Comparison of ENCODE assay signal across 8 mouse cellular contexts in the genomic region with DNA sequence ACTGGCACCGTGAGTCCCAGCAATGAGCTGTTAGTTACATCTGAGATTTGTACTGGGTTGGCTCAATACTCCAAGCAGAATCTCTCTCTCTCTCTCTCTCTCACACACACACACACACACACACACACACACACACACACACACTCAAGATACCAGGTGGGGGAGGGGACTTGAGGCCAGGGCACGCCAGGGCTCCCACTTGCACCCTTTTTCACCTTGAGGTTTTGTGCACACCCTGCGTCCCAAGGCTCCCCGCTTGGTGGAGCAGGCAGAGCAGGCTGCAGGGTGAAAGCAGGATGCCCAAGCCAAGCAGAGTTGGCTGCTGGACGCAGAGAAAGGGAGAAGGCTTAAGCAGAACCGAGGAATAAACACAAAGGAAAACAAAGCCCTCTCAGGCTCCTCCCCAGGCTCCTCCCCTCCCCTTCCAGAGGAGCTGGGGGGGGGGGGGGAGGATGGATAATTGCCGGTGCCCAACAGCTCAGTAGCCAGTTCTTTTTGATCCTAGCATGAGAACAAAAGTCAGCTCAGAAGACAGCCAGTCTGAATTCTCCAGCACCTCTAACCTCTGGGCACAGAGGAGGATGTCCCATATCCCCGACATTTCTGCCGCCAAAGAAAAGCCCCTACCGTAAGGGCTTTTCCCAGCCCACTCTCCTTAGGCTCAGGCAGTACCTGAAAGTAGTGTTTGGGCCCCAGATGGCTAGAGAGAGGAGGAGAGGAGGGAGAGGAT. TPM values are rescaled to one million over a fixed set of nuclear protein-coding genes. Genes with fewer than 3 reads are reported as not detected.
A peak's percentile ranks its signal among the peaks of the same experiment; 100 is the strongest.
DNase-seq lines count a peak whose midpoint lies in the region; ATAC-seq and TF ChIP-seq lines count a peak whose summit lies in the region.

No protein-coding gene starts in this region.

- peak overlapping the region; percentile 24; the same call in 1 of the 2 replicates for H3K27ac ChIP-seq in heart, embryonic 11.5 days (ENCODE audit: low read depth, low read length)
- H3K27ac ChIP-seq in hindbrain, embryonic 11.5 days (ENCODE audit: low read depth, low read length) = peak overlapping the region; percentile 93
- no peak overlapping the region for H3K27ac ChIP-seq in liver, embryonic 14.5 days
- H3K27ac ChIP-seq in neural tube, embryonic 14.5 days (ENCODE audit: low read depth, low read length) = peak overlapping the region; percentile 95

- no peak for DNase-seq in heart, postnatal 36 days
- peak; percentile 90 for DNase-seq in brain, embryonic 14.5 days (ENCODE audit: low read depth)
- DNase-seq in hindbrain, embryonic 11.5 days (ENCODE audit: low spot score) = peak; percentile 76
- no peak for DNase-seq in liver, embryonic 14.5 days (ENCODE audit: low read depth in 3 of 3, low spot score in 3 of 3)
- no peak for DNase-seq in frontal cortex, postnatal 36 days (ENCODE audit: low spot score in 2 of 2)
- no peak for DNase-seq in gastrocnemius, postnatal 36 days

- intact Hi-C loops in heart, postnatal 36 days (cut with DNase I) = no loop called here
- intact Hi-C loops in gastrocnemius, postnatal 36 days (cut with DNase I) = no loop called here

- no peaks in the 10 kb centered on the region; the same call in 1 of the 2 replicates for H3K36me3 ChIP-seq in heart, embryonic 11.5 days (ENCODE audit: control insufficient read depth, insufficient read depth, low read length)
- H3K36me3 ChIP-seq in hindbrain, embryonic 11.5 days (ENCODE audit: control insufficient read depth, insufficient read depth, low read length) = no peaks in the 10 kb centered on the region
- no peaks in the 10 kb centered on the region for H3K36me3 ChIP-seq in liver, embryonic 14.5 days (replicated peaks; ENCODE audit: control insufficient read depth, insufficient read depth, low read depth)
- H3K36me3 ChIP-seq in neural tube, embryonic 14.5 days (ENCODE audit: control insufficient read depth, insufficient read depth, low read length) = no peaks in the 10 kb centered on the region

- 4% methylated on average over 10 of the region's 10 CpGs for WGBS in heart, embryonic 11.5 days (ENCODE audit: insufficient replicate concordance)
- WGBS in hindbrain, embryonic 11.5 days = 4% methylated on average over 10 of the region's 10 CpGs
- whole genome bisulfite sequencing in liver, embryonic 14.5 days (ENCODE audit: insufficient replicate concordance) = 20% methylated on average over 10 of the region's 10 CpGs
- 0% methylated on average over 10 of the region's 10 CpGs for WGBS in neural tube, embryonic 14.5 days

- peak overlapping the region; percentile 65 for H3K9ac ChIP-seq in heart, embryonic 11.5 days (ENCODE audit: low read depth, low read length)
- peak overlapping the region; percentile 83 for H3K9ac ChIP-seq in hindbrain, embryonic 11.5 days (ENCODE audit: low read depth, low read length)
- peak overlapping the region; percentile 13; the same call in 1 of the 2 replicates for H3K9ac ChIP-seq in liver, embryonic 14.5 days (replicated peaks)
- peak overlapping the region; percentile 65 for H3K9ac ChIP-seq in neural tube, embryonic 14.5 days (replicated peaks; ENCODE audit: low read depth, low read length)

- 0 out of 2 replicates have a peak, but pooled peaks have one; percentile 12 for ATAC-seq in heart, embryonic 11.5 days (replicated peaks; ENCODE audit: insufficient number of reproducible peaks, low FRiP score, low TSS enrichment)
- peak; percentile 84 for ATAC-seq in hindbrain, embryonic 11.5 days (ENCODE audit: low FRiP score)
- 0 out of 2 replicates have a peak, but pooled peaks have one; percentile 17 for ATAC-seq in liver, embryonic 14.5 days (ENCODE audit: insufficient read depth)
- ATAC-seq in neural tube, embryonic 14.5 days (ENCODE audit: low read depth) = peak; percentile 81

- no peaks in the 10 kb centered on the region for H3K27me3 ChIP-seq in heart, embryonic 11.5 days (ENCODE audit: control insufficient read depth, insufficient read depth, low read length)
- no peaks in the 10 kb centered on the region for H3K27me3 ChIP-seq in hindbrain, embryonic 11.5 days (ENCODE audit: control insufficient read depth, insufficient read depth, low read length)
- H3K27me3 ChIP-seq in liver, embryonic 14.5 days (ENCODE audit: control insufficient read depth, insufficient read depth, low read length) = no peaks in the 10 kb centered on the region
- no peaks in the 10 kb centered on the region for H3K27me3 ChIP-seq in neural tube, embryonic 14.5 days (ENCODE audit: control insufficient read depth, insufficient read depth, low read length)

- H3K4me2 ChIP-seq in heart, embryonic 11.5 days = peak overlapping the region; percentile 50
- peak overlapping the region; percentile 39 for H3K4me2 ChIP-seq in hindbrain, embryonic 11.5 days (replicated peaks; ENCODE audit: low read depth, low read length)
- peak overlapping the region; percentile 39 for H3K4me2 ChIP-seq in liver, embryonic 14.5 days (ENCODE audit: low read depth)
- H3K4me2 ChIP-seq in neural tube, embryonic 14.5 days (ENCODE audit: low read depth, low read length) = peak overlapping the region; percentile 49

- no peak for TF ChIP-seq EP300 in liver, embryonic 14.5 days (IDR thresholded peaks at IDR 0.05; ENCODE audit: low read depth)

- no peak for TF ChIP-seq CTCF in brain, embryonic 14.5 days (IDR thresholded peaks at IDR 0.05; ENCODE audit: borderline replicate concordance, extremely low read depth, insufficient read depth, insufficient read length)
- TF ChIP-seq CTCF in liver, embryonic 14.5 days (IDR thresholded peaks at IDR 0.05; ENCODE audit: low read depth) = no peak

- H3K4me1 ChIP-seq in heart, embryonic 11.5 days (ENCODE audit: control insufficient read depth, insufficient read depth, low read length) = peaks cover 30% of the 10 kb centered on the region
- H3K4me1 ChIP-seq in hindbrain, embryonic 11.5 days (replicated peaks; ENCODE audit: control insufficient read depth, insufficient read depth, low read length) = peaks cover 5% of the 10 kb centered on the region
- peaks cover 19 to 34% of the 10 kb centered on the region in 2 experiments for H3K4me1 ChIP-seq in liver, embryonic 14.5 days (replicated peaks; ENCODE audit: control insufficient read depth in 2 of 2, insufficient read depth in 2 of 2, low read length in 1 of 2)
- H3K4me1 ChIP-seq in neural tube, embryonic 14.5 days (ENCODE audit: control insufficient read depth, insufficient read depth, low read length) = peaks cover 6% of the 10 kb centered on the region; the same call in 1 of the 2 replicates

- no peaks in the 10 kb centered on the region for H3K9me3 ChIP-seq in heart, embryonic 11.5 days (replicated peaks; ENCODE audit: control insufficient read depth, low read length)
- no peaks in the 10 kb centered on the region for H3K9me3 ChIP-seq in hindbrain, embryonic 11.5 days (ENCODE audit: control insufficient read depth, low read length)
- no peaks in the 10 kb centered on the region for H3K9me3 ChIP-seq in liver, embryonic 14.5 days (ENCODE audit: control insufficient read depth, low read length)
- no peaks in the 10 kb centered on the region for H3K9me3 ChIP-seq in neural tube, embryonic 14.5 days (ENCODE audit: control insufficient read depth, low read length)

- peak; percentile 33; the same call in 1 of the 2 replicates for TF ChIP-seq POLR2A in brain, embryonic 14.5 days (IDR thresholded peaks at IDR 0.05; ENCODE audit: borderline replicate concordance, extremely low read depth, insufficient read depth, insufficient read length, poor library complexity, severe bottlenecking)

- H3K4me3 ChIP-seq in heart, embryonic 11.5 days (ENCODE audit: low read depth, low read length) = peak overlapping the region; percentile 21; the same call in 1 of the 2 replicates
- peak overlapping the region; percentile 24 for H3K4me3 ChIP-seq in hindbrain, embryonic 11.5 days (ENCODE audit: low read depth, low read length)
- no peak overlapping the region for H3K4me3 ChIP-seq in liver, embryonic 14.5 days (ENCODE audit: insufficient read depth in 1 of 2, low read depth in 2 of 2, low read length in 2 of 2)
- H3K4me3 ChIP-seq in neural tube, embryonic 14.5 days (ENCODE audit: low read depth, low read length) = peak overlapping the region; percentile 18

RNA-seq across cellular contexts. Expression of a gene that starts 9.5 kb away (rescaled TPM):
- 0.08 TPM in 1 of 2 replicates, not detected in the other for polyA plus RNA-seq in heart, embryonic 11.5 days (2014; fragmentation: Nextera tagmentation; extraction: Ambion mirVana)
- total RNA-seq in heart, postnatal 36 days (2021) = not detected
- 1.00 and 2.6 TPM in 2 replicates for polyA plus RNA-seq in brain, embryonic 14.5 days (2012; rRNA removed)
- 0.54 and 2.1 TPM in 2 replicates for polyA plus RNA-seq in hindbrain, embryonic 11.5 days (2014; fragmentation: Nextera tagmentation; extraction: Ambion mirVana)
- polyA plus RNA-seq in liver, embryonic 14.5 days (2012; rRNA removed) = 0.01 TPM in 1 of 2 replicates, not detected in the other
- polyA plus RNA-seq in liver, embryonic 14.5 days (2014; fragmentation: Nextera tagmentation; extraction: Ambion mirVana) = 0.05 TPM in 1 of 2 replicates, not detected in the other
- 0.24 and 1.7 TPM in 2 replicates for polyA plus RNA-seq in neural tube, embryonic 14.5 days (2014; fragmentation: Nextera tagmentation; extraction: Ambion mirVana)
- total RNA-seq in gastrocnemius, postnatal 36 days (2021) = not detected

RNA-seq across cellular contexts. Expression of a gene that starts 9.5 kb away (rescaled TPM):
- 13.2 and 16.9 TPM in 2 replicates for polyA plus RNA-seq in heart, embryonic 11.5 days (2014; fragmentation: Nextera tagmentation; extraction: Ambion mirVana)
- total RNA-seq in heart, postnatal 36 days (2021) = 10 to 100 TPM in 1 of 2 experiments, 1 to 10 TPM in 1; 9.9 to 15.1 TPM
- 6.1 and 6.2 TPM in 2 replicates for polyA plus RNA-seq in brain, embryonic 14.5 days (2012; rRNA removed)
- 10.0 and 12.2 TPM in 2 replicates for polyA plus RNA-seq in hindbrain, embryonic 11.5 days (2014; fragmentation: Nextera tagmentation; extraction: Ambion mirVana)
- polyA plus RNA-seq in liver, embryonic 14.5 days (2012; rRNA removed) = 1.9 and 2.0 TPM in 2 replicates
- polyA plus RNA-seq in liver, embryonic 14.5 days (2014; fragmentation: Nextera tagmentation; extraction: Ambion mirVana) = 2.2 and 2.5 TPM in 2 replicates
- polyA plus RNA-seq in neural tube, embryonic 14.5 days (2014; fragmentation: Nextera tagmentation; extraction: Ambion mirVana) = 3.8 and 4.4 TPM in 2 replicates
- total RNA-seq in gastrocnemius, postnatal 36 days (2021) = under 1 TPM; 0.74 to 0.76 TPM

RNA-seq across cellular contexts. Expression of a gene that starts 27.9 kb away (rescaled TPM):
- polyA plus RNA-seq in heart, embryonic 11.5 days (2014; fragmentation: Nextera tagmentation; extraction: Ambion mirVana) = 0.16 and 0.18 TPM in 2 replicates
- 1 to 10 TPM; 2.1 to 2.2 TPM for total RNA-seq in heart, postnatal 36 days (2021)
- 0.15 and 0.62 TPM in 2 replicates for polyA plus RNA-seq in brain, embryonic 14.5 days (2012; rRNA removed)
- 0.36 and 0.37 TPM in 2 replicates for polyA plus RNA-seq in hindbrain, embryonic 11.5 days (2014; fragmentation: Nextera tagmentation; extraction: Ambion mirVana)
- not detected in 2 replicates for polyA plus RNA-seq in liver, embryonic 14.5 days (2012; rRNA removed)
- not detected in 2 replicates for polyA plus RNA-seq in liver, embryonic 14.5 days (2014; fragmentation: Nextera tagmentation; extraction: Ambion mirVana)
- polyA plus RNA-seq in neural tube, embryonic 14.5 days (2014; fragmentation: Nextera tagmentation; extraction: Ambion mirVana) = 0.53 and 0.64 TPM in 2 replicates
- total RNA-seq in gastrocnemius, postnatal 36 days (2021) = not detected

RNA-seq across cellular contexts. Expression of a gene that starts 44.2 kb away (rescaled TPM):
- polyA plus RNA-seq in heart, embryonic 11.5 days (2014; fragmentation: Nextera tagmentation; extraction: Ambion mirVana) = 0.82 and 1.3 TPM in 2 replicates
- total RNA-seq in heart, postnatal 36 days (2021) = 1 to 10 TPM; 2.1 to 2.3 TPM
- polyA plus RNA-seq in brain, embryonic 14.5 days (2012; rRNA removed) = 0.88 and 1.1 TPM in 2 replicates
- 0.77 and 1.4 TPM in 2 replicates for polyA plus RNA-seq in hindbrain, embryonic 11.5 days (2014; fragmentation: Nextera tagmentation; extraction: Ambion mirVana)
- polyA plus RNA-seq in liver, embryonic 14.5 days (2012; rRNA removed) = 0.08 and 0.28 TPM in 2 replicates
- polyA plus RNA-seq in liver, embryonic 14.5 days (2014; fragmentation: Nextera tagmentation; extraction: Ambion mirVana) = 0.11 and 0.37 TPM in 2 replicates
- 1.3 and 2.1 TPM in 2 replicates for polyA plus RNA-seq in neural tube, embryonic 14.5 days (2014; fragmentation: Nextera tagmentation; extraction: Ambion mirVana)
- under 1 TPM; 0.22 to 0.66 TPM for total RNA-seq in gastrocnemius, postnatal 36 days (2021)

RNA-seq across cellular contexts. Expression of a gene that starts 54.8 kb away (rescaled TPM):
- 82.6 and 84.0 TPM in 2 replicates for polyA plus RNA-seq in heart, embryonic 11.5 days (2014; fragmentation: Nextera tagmentation; extraction: Ambion mirVana)
- 100 to 1,000 TPM; 171 to 196 TPM for total RNA-seq in heart, postnatal 36 days (2021)
- polyA plus RNA-seq in brain, embryonic 14.5 days (2012; rRNA removed) = 64.8 and 65.6 TPM in 2 replicates
- polyA plus RNA-seq in hindbrain, embryonic 11.5 days (2014; fragmentation: Nextera tagmentation; extraction: Ambion mirVana) = 105 and 116 TPM in 2 replicates
- polyA plus RNA-seq in liver, embryonic 14.5 days (2012; rRNA removed) = 51.7 and 57.2 TPM in 2 replicates
- polyA plus RNA-seq in liver, embryonic 14.5 days (2014; fragmentation: Nextera tagmentation; extraction: Ambion mirVana) = 98.9 and 111 TPM in 2 replicates
- polyA plus RNA-seq in neural tube, embryonic 14.5 days (2014; fragmentation: Nextera tagmentation; extraction: Ambion mirVana) = 134 and 161 TPM in 2 replicates
- 10 to 100 TPM; 40.8 to 59.1 TPM for total RNA-seq in gastrocnemius, postnatal 36 days (2021)

Comparison
In these comparisons a context has a peak if more than half of its experiments do, and no peak if none do; other contexts are left out.
1. ATAC-seq: peak in every context shown above with its lines; median percentile 84 in hindbrain, embryonic 11.5 days; 81 in neural tube, embryonic 14.5 days; 17 in liver, embryonic 14.5 days; 12 in heart, embryonic 11.5 days.
2. H3K4me3 ChIP-seq: peak in heart, embryonic 11.5 days (single experiment), hindbrain, embryonic 11.5 days (single experiment) and neural tube, embryonic 14.5 days (single experiment); none in liver, embryonic 14.5 days (0 of 2).
3. H3K9ac ChIP-seq: peak in every context shown above with its lines; median percentile 83 in hindbrain, embryonic 11.5 days; 65 in heart, embryonic 11.5 days; 65 in neural tube, embryonic 14.5 days; 13 in liver, embryonic 14.5 days.
4. DNase-seq: peak in brain, embryonic 14.5 days (single experiment) and hindbrain, embryonic 11.5 days (single experiment); none in heart, postnatal 36 days (0 of 2), liver, embryonic 14.5 days (0 of 3), frontal cortex, postnatal 36 days (0 of 2) and gastrocnemius, postnatal 36 days (0 of 2).
5. Peak in every context shown above with its lines, with median percentiles within 50 percentile points of each other: H3K4me2 ChIP-seq.